Mouse (Mus musculus) ES-E14 (cell line): ENCODE data around the gene Cep70. TPM values are rescaled to one million over a fixed set of nuclear protein-coding genes. Genes with fewer than 3 reads are reported as not detected.
A peak's percentile ranks its signal among the peaks of the same experiment; 100 is the strongest.

Source experiments
- DNase-seq: peaks from one replicate; pipeline ENCODE4 v3.0.0-alpha.2; 2013; ENCODE audit warnings: low read depth, low spot score
- H3K27ac ChIP-seq: 2 replicates; pipeline ENCODE4 v1.5.1; 2012; ENCODE audit warnings: low read depth, mild to moderate bottlenecking, low read length, moderate library complexity, mixed read lengths; ENCODE audit not compliant: poor library complexity, insufficient read depth, severe bottlenecking
- H3K36me3 ChIP-seq: 2 replicates; pipeline ENCODE4 v1.6.1; 2012; ENCODE audit warnings: mild to moderate bottlenecking, low read length, moderate library complexity, mixed read lengths; ENCODE audit not compliant: control insufficient read depth, poor library complexity, insufficient read depth, severe bottlenecking
- H3K4me1 ChIP-seq, 2 experiments: fragments of 150-350 bp in 1 of 2; sonication (generic) in 1 of 2; 2 replicates each; pipeline ENCODE4 v1.6.1; 2012; ENCODE audit warnings: low read length in 2 of 2, mild to moderate bottlenecking in 1 of 2, mixed read lengths in 1 of 2; ENCODE audit not compliant: control insufficient read depth in 2 of 2, insufficient read depth in 2 of 2, poor library complexity in 1 of 2
- H3K4me3 ChIP-seq, 2 experiments: fragments of 150-350 bp in 1 of 2; sonication (generic) in 1 of 2; 2 replicates each; pipeline ENCODE4 v1.5.1; 2012; ENCODE audit warnings: low read length in 2 of 2, low read depth in 1 of 2, mild to moderate bottlenecking in 1 of 2, mixed read lengths in 1 of 2; ENCODE audit not compliant: insufficient read depth in 1 of 2, poor library complexity in 1 of 2, severe bottlenecking in 1 of 2
- H3K9ac ChIP-seq: 2 replicates; pipeline ENCODE4 v1.6.1; 2012; ENCODE audit warnings: low read depth, mild to moderate bottlenecking, low read length, mixed read lengths; ENCODE audit not compliant: poor library complexity, insufficient read depth, severe bottlenecking
- H3K9me3 ChIP-seq: fragments of 150-350 bp; sonication (generic); 2 replicates; pipeline ENCODE4 v1.6.1; 2012; ENCODE audit warnings: low read depth, mild to moderate bottlenecking, low read length; ENCODE audit not compliant: control insufficient read depth, insufficient read depth
- CHD2 ChIP-seq: IDR thresholded peaks from 2 replicates; pipeline ENCODE4 v1.6.1; 2014; ENCODE audit warnings: mild to moderate bottlenecking, low read depth, low read length, inconsistent platforms
- HCFC1 ChIP-seq: IDR thresholded peaks from 2 replicates; pipeline ENCODE4 v1.6.1; 2012; ENCODE audit warnings: low read length, inconsistent platforms, borderline replicate concordance; ENCODE audit not compliant: insufficient read depth
- MAFK ChIP-seq: IDR thresholded peaks from 2 replicates; pipeline ENCODE4 v1.6.1; 2014; ENCODE audit warnings: mild to moderate bottlenecking, low read depth, low read length, inconsistent platforms; ENCODE audit not compliant: insufficient read depth
- ZC3H11A ChIP-seq: IDR thresholded peaks from 2 replicates; pipeline ENCODE4 v1.6.1; 2012; ENCODE audit warnings: low read depth, mild to moderate bottlenecking, inconsistent platforms, low read length, borderline replicate concordance
- ZNF384 ChIP-seq: IDR thresholded peaks from 2 replicates; pipeline ENCODE4 v1.6.1; 2012; ENCODE audit warnings: low read depth, low read length, inconsistent platforms
- in situ Hi-C, 2 experiments: fragments of 600-800 bp; cut with MboI; formaldehyde crosslinking; loops; one replicate each; pipeline ENCODE4 v1.15.1; 2025; ENCODE audit warnings: low sequenced_read_pairs in 2 of 2, inconsistent platforms in 1 of 2; ENCODE audit not compliant: unreplicated experiment in 2 of 2
- total RNA-seq: library from RNA; depleted of rRNA; stranded (reverse); fragments of 300-350 nt; gene quantifications from 2 replicates; pipeline ENCODE4 v1.2.3, GENCODE M21; 2012

The Cep70 gene
- total RNA-seq, 1 experiment: 22.2 TPM

GRCm38 (mm10) chr9:99256206-99256605 lies 13.0 kb downstream of the Cep70 start:
- in situ Hi-C loops: no loop called here
- peak overlapping the region; percentile 91; the same call in 1 of the 2 replicates for H3K27ac ChIP-seq

GRCm38 (mm10) chr9:99256821-99257220 lies 13.7 kb downstream of the Cep70 start:
- Histone ChIP-seq H3K9ac (no peak overlapping the region), H3K36me3 (peaks cover 6% of the 10 kb centered on the region; the same call in 1 of the 2 replicates), H3K4me3 (no peak overlapping the region), H3K27ac (peak overlapping the region; percentile 91), H3K9me3 (no peaks in the 10 kb centered on the region), H3K4me1 (peaks cover 6 to 14% of the 10 kb centered on the region in 2 experiments; a peak in 3 of 4 replicates)
- DNase-seq: no peak
- in situ Hi-C loops: no loop called here
- TF ChIP-seq MAFK: peak; percentile 100
- TF ChIP-seq ZNF384: no peak

More at GRCm38 (mm10) chr9:99256206-99256605, 13.0 kb downstream of the Cep70 start:
- Histone ChIP-seq H3K9ac (no peak overlapping the region), H3K4me3 (no peak overlapping the region), H3K4me1 (peaks cover 6 to 16% of the 10 kb centered on the region in 2 experiments; a peak in 3 of 4 replicates), H3K9me3 (no peaks in the 10 kb centered on the region), H3K36me3 (peaks cover 6% of the 10 kb centered on the region; the same call in 1 of the 2 replicates)
- DNase-seq: no peak
- TF ChIP-seq MAFK (no peak), ZNF384 (no peak), HCFC1 (no peak), CHD2 (no peak), ZC3H11A (no peak)

GRCm38 (mm10) chr9:99258891-99259290 lies 15.7 kb downstream of the Cep70 start:
- no peak overlapping the region for H3K4me3 ChIP-seq
- DNase-seq: no peak
- peaks cover 6% of the 10 kb centered on the region for H3K36me3 ChIP-seq
- peaks cover 6% of the 10 kb centered on the region in 2 experiments; a peak in 3 of 4 replicates for H3K4me1 ChIP-seq
- in situ Hi-C loops: no loop called here
- H3K9ac ChIP-seq: no peak overlapping the region
- no peak overlapping the region for H3K27ac ChIP-seq
- H3K9me3 ChIP-seq: no peaks in the 10 kb centered on the region
- TF ChIP-seq ZNF384: no peak

- in situ Hi-C loops: no loop called here
- peaks cover 11% of the 10 kb centered on the region; the same call in 1 of the 2 replicates for H3K36me3 ChIP-seq
These were observed 61.1 kb downstream of the Cep70 start for GRCm38 (mm10) chr9:99304296-99304695.

GRCm38 (mm10) chr9:99306226-99306625 lies 63.1 kb downstream of the Cep70 start:
- Histone ChIP-seq H3K27ac (no peak overlapping the region), H3K4me3 (no peak overlapping the region), H3K9me3 (no peaks in the 10 kb centered on the region), H3K36me3 (peaks cover 14% of the 10 kb centered on the region; the same call in 1 of the 2 replicates), H3K9ac (no peak overlapping the region), H3K4me1 (no peaks in the 10 kb centered on the region)
- TF ChIP-seq MAFK (no peak), CHD2 (no peak), ZC3H11A (no peak), ZNF384 (no peak), HCFC1 (no peak)
- no peak for DNase-seq
- in situ Hi-C loops: no loop called here

More at GRCm38 (mm10) chr9:99304296-99304695, 61.1 kb downstream of the Cep70 start:
- DNase-seq: no peak
- H3K4me1 ChIP-seq: no peaks in the 10 kb centered on the region
- H3K9ac ChIP-seq: no peak overlapping the region
- TF ChIP-seq ZNF384: no peak
- no peak for TF ChIP-seq ZC3H11A
- TF ChIP-seq CHD2: no peak
- TF ChIP-seq MAFK: no peak
- no peak for TF ChIP-seq HCFC1
- H3K9me3 ChIP-seq: no peaks in the 10 kb centered on the region
- no peak overlapping the region for H3K4me3 ChIP-seq
- no peak overlapping the region for H3K27ac ChIP-seq
